Mouse (Mus musculus): ENCODE data around the gene Ifna9. TPM values are rescaled to one million over a fixed set of nuclear protein-coding genes. Genes with fewer than 3 reads are reported as not detected.
"Not testable (repeated sequence)": the region's sequence is repeated elsewhere in the genome, so short reads cannot be mapped to it uniquely, and the experiment has no call there.

Gene Ifna9
- not detected in 2 replicates for polyA plus RNA-seq (2015; fragmentation: Nextera tagmentation; extraction: Ambion mirVana)

GRCm38 (mm10) chr4:88592285-88592684, at the start of gene Ifna9:
TSS of gene Ifna9 (minus strand) at chr4:88592385.
- no peaks in the 10 kb centered on the region for H3K4me1 ChIP-seq
- H3K4me2 ChIP-seq = no peak within 1 kb of the TSS
- no peaks in the 10 kb centered on the region for H3K27me3 ChIP-seq
- H3K27ac ChIP-seq = no peak within 1 kb of the TSS
- no peak for ATAC-seq (replicated peaks; ENCODE audit: low FRiP score)
- no peaks in the 10 kb centered on the region for H3K9me3 ChIP-seq (replicated peaks)
- WGBS = 90% methylated on average over 1 of the region's 1 CpGs
- H3K4me3 ChIP-seq (replicated peaks) = no peak within 1 kb of the TSS
- H3K36me3 ChIP-seq = no peaks in the 10 kb centered on the region
- H3K9ac ChIP-seq = no peak within 1 kb of the TSS

GRCm38 (mm10) chr4:88641077-88641831, 49.1 kb upstream of the Ifna9 start:
- Histone ChIP-seq H3K9ac (0 out of 2 replicates have a peak overlapping the region, but pooled peaks have one; percentile 35), H3K27me3 (no peaks in the 10 kb centered on the region), H3K4me3 (replicated peaks) (peak overlapping the region; percentile 47), H3K27ac (peak overlapping the region; percentile 24), H3K9me3 (replicated peaks) (no peaks in the 10 kb centered on the region), H3K4me2 (peak overlapping the region; percentile 58), H3K4me1 (no peaks in the 10 kb centered on the region), H3K36me3 (no peaks in the 10 kb centered on the region)
- 9% methylated on average over 11 of the region's 11 CpGs for WGBS
- peak; percentile 95 for ATAC-seq (replicated peaks; ENCODE audit: low FRiP score)

DNA sequence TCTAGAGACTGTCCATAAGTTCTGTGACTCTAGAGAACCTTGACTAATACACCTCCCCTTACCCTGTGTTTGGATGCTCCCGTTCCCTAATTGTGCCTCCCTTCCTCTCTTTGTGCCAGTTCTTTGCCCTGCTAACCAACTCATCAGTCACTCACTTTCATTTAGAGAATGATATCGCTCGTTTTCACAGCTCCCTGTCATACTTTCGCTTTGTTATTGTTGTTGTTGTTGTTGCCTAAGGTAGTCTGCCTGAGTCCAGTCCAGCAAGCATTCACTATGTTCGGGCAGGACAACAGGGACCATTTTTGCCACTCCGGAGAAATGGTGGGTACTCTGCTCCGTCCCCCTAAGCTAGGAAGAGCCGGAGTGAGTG, 48.5 kb upstream of the Ifna9 start:
- peak overlapping the region; percentile 58 for H3K4me2 ChIP-seq
- H3K9me3 ChIP-seq (replicated peaks) = no peaks in the 10 kb centered on the region
- no peaks in the 10 kb centered on the region for H3K36me3 ChIP-seq
- no peak for ATAC-seq (replicated peaks; ENCODE audit: low FRiP score)
- H3K9ac ChIP-seq = peak overlapping the region; percentile 35; the same call in 1 of the 2 replicates
- H3K27ac ChIP-seq = no peak overlapping the region
- no peaks in the 10 kb centered on the region for H3K27me3 ChIP-seq
- H3K4me3 ChIP-seq (replicated peaks) = peak overlapping the region; percentile 47
- WGBS = 51% methylated on average over 8 of the region's 8 CpGs
- no peaks in the 10 kb centered on the region for H3K4me1 ChIP-seq

DNA sequence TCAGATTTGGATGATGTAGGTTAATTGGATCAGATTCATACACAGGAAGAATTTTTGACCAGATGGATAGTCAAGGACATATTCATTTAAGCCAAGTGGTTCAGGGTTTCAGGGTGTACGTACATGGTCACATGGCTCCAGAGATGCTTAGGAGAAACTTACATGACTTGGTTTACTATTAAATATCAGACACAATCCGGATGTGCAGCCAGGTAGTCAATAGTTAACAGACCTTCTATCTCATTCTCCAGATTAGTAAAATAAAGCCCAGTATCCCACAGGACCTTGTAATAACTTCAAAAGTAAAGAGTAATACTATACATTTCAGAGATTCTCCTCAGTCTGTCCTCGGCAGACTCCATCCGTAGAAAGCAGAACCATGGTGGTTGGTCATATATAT, 42.1 kb upstream of the Ifna9 start, which contains the start of gene C87499:
TSS of gene C87499 (minus strand) at position 101 of the 400 bp plus-strand sequence.
- 88% methylated on average over 4 of the region's 4 CpGs for WGBS
- Histone ChIP-seq H3K36me3 (no peaks in the 10 kb centered on the region), H3K4me1 (no peaks in the 10 kb centered on the region), H3K9ac (no peak within 1 kb of the TSS), H3K9me3 (replicated peaks) (no peaks in the 10 kb centered on the region), H3K27me3 (no peaks in the 10 kb centered on the region), H3K4me3 (replicated peaks) (no peak within 1 kb of the TSS), H3K4me2 (no peak within 1 kb of the TSS), H3K27ac (no peak within 1 kb of the TSS)
- no peak for ATAC-seq (replicated peaks; ENCODE audit: low FRiP score)

GRCm38 (mm10) chr4:88603276-88603675, 11.1 kb upstream of the Ifna9 start, which contains the start of gene Ifna12:
TSS of gene Ifna12 (minus strand) at chr4:88603376.
- ATAC-seq (replicated peaks; ENCODE audit: low FRiP score) = no peak
- Histone ChIP-seq H3K36me3 (no peaks in the 10 kb centered on the region), H3K27ac (no peak within 1 kb of the TSS), H3K9ac (no peak within 1 kb of the TSS), H3K4me3 (replicated peaks) (no peak within 1 kb of the TSS), H3K9me3 (replicated peaks) (no peaks in the 10 kb centered on the region), H3K4me2 (no peak within 1 kb of the TSS), H3K27me3 (no peaks in the 10 kb centered on the region), H3K4me1 (no peaks in the 10 kb centered on the region)

- no peak within 1 kb of the TSS for H3K9ac ChIP-seq
- H3K27ac ChIP-seq = no peak within 1 kb of the TSS
- H3K36me3 ChIP-seq = no peaks in the 10 kb centered on the region
- no peak for ATAC-seq (replicated peaks; ENCODE audit: low FRiP score)
- H3K27me3 ChIP-seq = no peaks in the 10 kb centered on the region
- WGBS = 85% methylated on average over 1 of the region's 1 CpGs
- H3K9me3 ChIP-seq (replicated peaks) = no peaks in the 10 kb centered on the region
- no peak within 1 kb of the TSS for H3K4me3 ChIP-seq (replicated peaks)
- no peaks in the 10 kb centered on the region for H3K4me1 ChIP-seq
- H3K4me2 ChIP-seq = no peak within 1 kb of the TSS
Observed at GRCm38 (mm10) chr4:88571698-88572097, 20.5 kb downstream of the Ifna9 start, which contains the start of gene Ifna14. TSS of gene Ifna14 (minus strand) at chr4:88571798.

DNA sequence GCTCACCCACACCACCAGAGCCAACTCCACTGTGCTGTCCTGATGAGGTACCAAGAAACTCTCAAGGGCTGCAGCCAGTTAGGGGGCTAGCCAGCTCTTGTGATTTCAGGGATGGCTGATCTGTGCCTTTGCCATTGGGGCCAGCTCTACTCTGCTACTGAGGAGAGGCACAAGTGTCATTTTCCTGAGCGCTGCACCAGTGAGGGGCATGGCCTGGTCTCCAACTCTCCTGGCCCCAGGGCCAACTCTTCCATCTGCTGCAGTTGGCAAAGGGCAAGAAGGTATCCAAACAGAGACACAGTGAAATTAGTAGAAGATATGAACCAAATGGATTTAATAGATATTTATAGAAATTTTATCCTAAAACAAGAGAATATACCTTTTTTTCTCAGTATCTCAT, 30.4 kb downstream of the Ifna9 start:
- WGBS = 96% methylated on average over 1 of the region's 1 CpGs
- Histone ChIP-seq H3K9me3 (replicated peaks) (no peaks in the 10 kb centered on the region), H3K4me2 (no peak overlapping the region), H3K27me3 (no peaks in the 10 kb centered on the region), H3K27ac (no peak overlapping the region), H3K9ac (no peak overlapping the region), H3K4me3 (replicated peaks) (no peak overlapping the region), H3K4me1 (no peaks in the 10 kb centered on the region), H3K36me3 (no peaks in the 10 kb centered on the region)
- no peak for ATAC-seq (replicated peaks; ENCODE audit: low FRiP score)

DNA sequence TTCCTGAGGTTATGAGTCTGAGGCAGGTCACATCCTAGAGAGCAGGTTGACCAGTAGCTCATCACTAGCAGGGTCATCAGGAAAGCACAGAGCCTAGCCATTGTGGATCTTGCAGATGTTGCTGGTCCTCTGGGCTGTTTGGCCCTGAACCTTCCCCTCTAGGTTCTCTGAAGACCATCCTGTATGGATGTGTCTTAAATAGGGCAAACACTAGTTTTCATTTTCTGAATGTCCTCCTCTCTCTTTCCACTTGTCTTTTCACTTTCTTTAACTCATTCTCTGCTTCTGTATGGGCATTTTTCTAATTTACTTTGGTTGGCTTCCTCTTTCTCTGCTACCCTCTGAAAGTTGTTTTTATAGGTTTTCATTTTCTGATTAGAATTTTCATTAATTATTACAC, 34.0 kb downstream of the Ifna9 start, which contains the start of gene Ifna15:
TSS of gene Ifna15 (minus strand) at position 101 of the 400 bp plus-strand sequence.
- H3K4me2 ChIP-seq; H3K4me1 ChIP-seq; H3K4me3 ChIP-seq (replicated peaks); ATAC-seq (replicated peaks; ENCODE audit: low FRiP score); H3K9ac ChIP-seq; H3K36me3 ChIP-seq; H3K9me3 ChIP-seq (replicated peaks); H3K27me3 ChIP-seq; H3K27ac ChIP-seq: not testable (repeated sequence)

DNA sequence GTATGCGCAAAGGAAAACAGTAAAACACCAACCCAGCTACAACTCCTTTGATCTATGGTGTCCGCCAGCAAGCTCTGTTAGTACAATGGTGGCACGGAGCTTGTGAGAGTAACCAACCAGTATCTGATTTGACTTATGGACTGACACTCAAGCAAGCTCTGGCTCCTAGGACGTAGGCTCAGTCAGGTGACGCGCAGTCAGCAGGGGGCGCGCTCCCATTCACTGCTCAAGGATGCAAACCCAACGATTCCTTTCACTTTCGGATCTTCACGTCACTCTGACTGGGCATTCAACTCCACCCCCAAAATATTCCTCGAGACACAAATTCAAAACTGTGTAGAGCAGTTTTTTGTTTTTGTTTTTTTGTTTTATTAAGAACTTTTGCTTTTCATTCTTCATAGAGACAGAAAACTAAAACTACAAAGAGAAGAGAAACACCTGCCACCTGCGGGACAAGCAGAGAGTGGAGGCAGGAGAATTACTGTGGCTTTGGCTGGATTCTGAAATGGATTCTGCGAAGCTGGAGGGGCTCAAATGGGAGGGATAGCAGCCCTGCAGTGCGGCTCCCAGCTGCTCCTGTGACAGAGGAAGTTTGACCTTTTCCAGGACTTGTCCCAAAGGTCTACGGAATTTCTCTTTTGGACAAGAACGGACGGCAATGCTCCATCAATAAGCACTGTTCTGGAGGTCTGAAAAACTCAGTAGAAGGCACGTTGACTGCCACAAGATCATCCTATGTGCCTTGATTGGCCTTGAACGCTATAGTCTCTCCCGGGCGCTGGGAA, 41.8 kb downstream of the Ifna9 start:
- ATAC-seq (replicated peaks; ENCODE audit: low FRiP score) = peak; percentile 81; the same call in 1 of the 2 replicates
- Histone ChIP-seq H3K4me3 (replicated peaks) (peak overlapping the region; percentile 37), H3K4me1 (peaks cover 4% of the 10 kb centered on the region), H3K27me3 (0 out of 2 replicates have a peak, but pooled peaks cover 5% of the 10 kb centered on the region), H3K36me3 (no peaks in the 10 kb centered on the region), H3K27ac (no peak overlapping the region), H3K4me2 (peak overlapping the region; percentile 59), H3K9ac (no peak overlapping the region), H3K9me3 (replicated peaks) (no peaks in the 10 kb centered on the region)
- WGBS = 30% methylated on average over 22 of the region's 22 CpGs

DNA sequence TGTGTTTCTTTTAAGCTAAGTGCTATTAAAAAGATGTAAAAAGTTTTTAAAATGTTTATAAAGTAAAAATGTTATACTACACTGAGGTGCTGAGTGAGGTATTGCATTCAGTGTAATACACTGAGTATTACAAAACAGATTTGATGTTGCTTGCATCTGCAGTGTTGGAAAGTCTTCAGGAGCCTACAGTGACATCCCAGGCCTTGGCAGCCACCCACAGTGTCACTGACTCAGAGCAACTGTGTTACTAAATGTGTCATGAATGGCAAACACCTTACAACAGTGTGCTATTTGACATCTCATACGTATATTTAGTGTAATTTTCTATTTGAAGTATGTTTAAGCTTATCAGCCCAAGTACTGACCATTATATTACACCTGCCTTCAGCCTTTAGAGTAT, 44.2 kb downstream of the Ifna9 start:
- H3K36me3 ChIP-seq = no peaks in the 10 kb centered on the region
- H3K27me3 ChIP-seq = 0 out of 2 replicates have a peak, but pooled peaks cover 5% of the 10 kb centered on the region
- no peak overlapping the region for H3K27ac ChIP-seq
- ATAC-seq (replicated peaks; ENCODE audit: low FRiP score) = no peak
- 90% methylated on average over 1 of the region's 1 CpGs for WGBS
- H3K4me3 ChIP-seq (replicated peaks) = no peak overlapping the region
- H3K9ac ChIP-seq = no peak overlapping the region
- H3K4me1 ChIP-seq = peaks cover 4% of the 10 kb centered on the region
- no peak overlapping the region for H3K4me2 ChIP-seq
- no peaks in the 10 kb centered on the region for H3K9me3 ChIP-seq (replicated peaks)

- no peak overlapping the region for H3K4me3 ChIP-seq (replicated peaks)
- 0 out of 2 replicates have a peak, but pooled peaks cover 5% of the 10 kb centered on the region for H3K27me3 ChIP-seq
- no peak overlapping the region for H3K27ac ChIP-seq
- H3K36me3 ChIP-seq = no peaks in the 10 kb centered on the region
- H3K9me3 ChIP-seq (replicated peaks) = no peaks in the 10 kb centered on the region
- no peaks in the 10 kb centered on the region for H3K4me1 ChIP-seq
- H3K9ac ChIP-seq = no peak overlapping the region
- ATAC-seq (replicated peaks; ENCODE audit: low FRiP score) = peak; percentile 54; the same call in 1 of the 2 replicates
- H3K4me2 ChIP-seq = no peak overlapping the region
- 48% methylated on average over 2 of the region's 2 CpGs for WGBS
Observed at GRCm38 (mm10) chr4:88543649-88544234, 48.4 kb downstream of the Ifna9 start.
